Comparison of ENCODE assay signal across 11 mouse cellular contexts in genomic region chr7:73063556-73063955, GRCm38 (mm10).
"Had no signal": no experiment of that assay in that cellular context is flagged by ENCODE, and none has a peak within 500 bp of the region (broad histone marks: within the 10 kb centered on the region; RNA-seq: fewer than 3 reads in every experiment).

No protein-coding gene starts in this region.

- DNase-seq: kidney, adult 18-20 months; kidney, adult 9 months; kidney, postnatal 14 days; kidney, postnatal 4 days; liver, embryonic 13.5 days; lung, adult 2 months; lung, postnatal 14 days; lung, postnatal 4 days; midbrain, embryonic 14.5 days; thymus, adult 18-20 months; thymus, postnatal 36 days had no signal
